ENCODE assay signal across 8 mouse cellular contexts in genomic region chr1:83038109-83038672, GRCm38 (mm10). TPM values are rescaled to one million over a fixed set of nuclear protein-coding genes. Genes with fewer than 3 reads are reported as not detected.
DNase-seq lines count a peak whose midpoint lies in the region; ATAC-seq and TF ChIP-seq lines count a peak whose summit lies in the region.

Slc19a3 (minus strand) TSS chr1:83038448.

- no peak for TF ChIP-seq CTCF in cortical plate, adult 2 months (IDR thresholded peaks at IDR 0.05; ENCODE audit: extremely low read depth, insufficient read depth, low read length)
- TF ChIP-seq CTCF in stomach, postnatal 0 days (IDR thresholded peaks at IDR 0.05; ENCODE audit: low read depth), result no peak

- peak; percentile 45 for DNase-seq in adrenal gland, adult 2 months
- DNase-seq in adrenal gland, postnatal 4 days (ENCODE audit: low spot score in 2 of 2), result no peak
- peak; percentile 78 for DNase-seq in heart, embryonic 10.5 days (ENCODE audit: low spot score)
- DNase-seq in kidney, adult 9 months, result peak; percentile 63
- DNase-seq in midbrain, embryonic 14.5 days, result peak; percentile 80
- peak; percentile 52 for DNase-seq in stomach, postnatal 0 days (ENCODE audit: low spot score)

- peak within 1 kb of the TSS; percentile 72 for H3K4me2 ChIP-seq in limb, embryonic 13.5 days (replicated peaks)
- H3K4me2 ChIP-seq in midbrain, embryonic 14.5 days (ENCODE audit: low read length), result peak within 1 kb of the TSS; percentile 73
- H3K4me2 ChIP-seq in stomach, postnatal 0 days (replicated peaks; ENCODE audit: low read depth), result peak within 1 kb of the TSS; percentile 75

- H3K36me3 ChIP-seq in heart, embryonic 10.5 days, result no peaks in the 10 kb centered on the region
- no peaks in the 10 kb centered on the region for H3K36me3 ChIP-seq in limb, embryonic 13.5 days
- H3K36me3 ChIP-seq in midbrain, embryonic 14.5 days (ENCODE audit: control insufficient read depth, insufficient read depth, low read length), result no peaks in the 10 kb centered on the region
- H3K36me3 ChIP-seq in stomach, postnatal 0 days (ENCODE audit: control insufficient read depth, insufficient read depth, low read length), result no peaks in the 10 kb centered on the region

- under 1% methylated on average over 25 of the region's 25 CpGs for WGBS in heart, embryonic 10.5 days
- WGBS in limb, embryonic 13.5 days, result under 1% methylated on average over 25 of the region's 25 CpGs
- under 1% methylated on average over 25 of the region's 25 CpGs for WGBS in midbrain, embryonic 14.5 days
- 1% methylated on average over 24 of the region's 25 CpGs for WGBS in stomach, postnatal 0 days

- H3K9ac ChIP-seq in limb, embryonic 13.5 days, result peak within 1 kb of the TSS; percentile 59
- H3K9ac ChIP-seq in midbrain, embryonic 14.5 days (replicated peaks; ENCODE audit: low read length), result peak within 1 kb of the TSS; percentile 48
- peak within 1 kb of the TSS; percentile 59 for H3K9ac ChIP-seq in stomach, postnatal 0 days (ENCODE audit: low read length)

- H3K9me3 ChIP-seq in heart, embryonic 10.5 days, result no peaks in the 10 kb centered on the region
- no peaks in the 10 kb centered on the region for H3K9me3 ChIP-seq in limb, embryonic 13.5 days
- H3K9me3 ChIP-seq in midbrain, embryonic 14.5 days (ENCODE audit: control insufficient read depth, low read length), result no peaks in the 10 kb centered on the region
- no peaks in the 10 kb centered on the region for H3K9me3 ChIP-seq in stomach, postnatal 0 days (ENCODE audit: control insufficient read depth, low read length)

- H3K4me1 ChIP-seq in cortical plate, adult 2 months (ENCODE audit: control insufficient read depth, insufficient read depth, low read length), result no peaks in the 10 kb centered on the region
- peaks cover 5% of the 10 kb centered on the region; the same call in 1 of the 2 replicates for H3K4me1 ChIP-seq in heart, embryonic 10.5 days
- peaks cover 13% of the 10 kb centered on the region for H3K4me1 ChIP-seq in limb, embryonic 13.5 days
- H3K4me1 ChIP-seq in midbrain, embryonic 14.5 days (ENCODE audit: control insufficient read depth, insufficient read depth, low read length), result 0 out of 2 replicates have a peak, but pooled peaks cover 3% of the 10 kb centered on the region
- H3K4me1 ChIP-seq in stomach, postnatal 0 days (replicated peaks; ENCODE audit: control insufficient read depth, insufficient read depth), result no peaks in the 10 kb centered on the region

- peak; percentile 54 for TF ChIP-seq POLR2A in cortical plate, adult 2 months (IDR thresholded peaks at IDR 0.05; ENCODE audit: extremely low read depth, insufficient read depth, low read length)

- peak; percentile 96 for ATAC-seq in limb, embryonic 13.5 days (ENCODE audit: low FRiP score, low read depth)
- ATAC-seq in midbrain, embryonic 14.5 days (ENCODE audit: low FRiP score, low TSS enrichment), result peak; percentile 84
- peak; percentile 61 for ATAC-seq in stomach, postnatal 0 days (ENCODE audit: low FRiP score, low TSS enrichment)

- peak within 1 kb of the TSS; percentile 38 for H3K4me3 ChIP-seq in cortical plate, adult 2 months (ENCODE audit: insufficient read depth, low read length)
- H3K4me3 ChIP-seq in heart, embryonic 10.5 days, result peak within 1 kb of the TSS; percentile 69
- peak within 1 kb of the TSS; percentile 49 for H3K4me3 ChIP-seq in limb, embryonic 13.5 days
- peak within 1 kb of the TSS; percentile 47 for H3K4me3 ChIP-seq in midbrain, embryonic 14.5 days (replicated peaks; ENCODE audit: low read depth, low read length)
- H3K4me3 ChIP-seq in stomach, postnatal 0 days (ENCODE audit: low read depth, low read length), result peak within 1 kb of the TSS; percentile 47

- H3K27me3 ChIP-seq in heart, embryonic 10.5 days (ENCODE audit: insufficient read depth, poor library complexity, severe bottlenecking), result no peaks in the 10 kb centered on the region
- no peaks in the 10 kb centered on the region for H3K27me3 ChIP-seq in limb, embryonic 13.5 days
- H3K27me3 ChIP-seq in midbrain, embryonic 14.5 days (ENCODE audit: control insufficient read depth, insufficient read depth, low read length), result no peaks in the 10 kb centered on the region; the same call in 1 of the 2 replicates
- H3K27me3 ChIP-seq in stomach, postnatal 0 days (ENCODE audit: control insufficient read depth, insufficient read depth, low read length), result no peaks in the 10 kb centered on the region

- peak within 1 kb of the TSS; percentile 72 for H3K27ac ChIP-seq in cortical plate, adult 2 months (ENCODE audit: insufficient read depth, low read length)
- H3K27ac ChIP-seq in heart, embryonic 10.5 days, result peak within 1 kb of the TSS; percentile 70
- peak within 1 kb of the TSS; percentile 34; the same call in 1 of the 2 replicates for H3K27ac ChIP-seq in limb, embryonic 13.5 days
- H3K27ac ChIP-seq in midbrain, embryonic 14.5 days (replicated peaks; ENCODE audit: low read depth, low read length), result no peak within 1 kb of the TSS
- H3K27ac ChIP-seq in stomach, postnatal 0 days (replicated peaks), result peak within 1 kb of the TSS; percentile 30; the same call in 1 of the 2 replicates

- no peak for TF ChIP-seq EP300 in stomach, postnatal 0 days (optimal IDR thresholded peaks at IDR 0.05)

RNA-seq across cellular contexts. Expression of gene Slc19a3, which starts in this region (rescaled TPM):
- total RNA-seq in adrenal gland, adult 2 months (2021), result under 1 TPM; 0.14 to 0.26 TPM
- 0.15 and 0.25 TPM in 2 replicates for polyA plus RNA-seq in adrenal gland, adult 2 months (2012; rRNA removed)
- under 1 TPM; 0.48 to 0.73 TPM for total RNA-seq in adrenal gland, postnatal 4 days (2021)
- 3.9 and 5.2 TPM in 2 replicates for polyA plus RNA-seq in cortical plate, adult 2 months (2012; rRNA removed)
- polyA plus RNA-seq in heart, embryonic 10.5 days (2016; fragmentation: Nextera tagmentation; extraction: Ambion mirVana), result 2.5 and 2.8 TPM in 2 replicates
- 0.38 and 0.43 TPM in 2 replicates for polyA plus RNA-seq in limb, embryonic 13.5 days (2015; fragmentation: Nextera tagmentation; extraction: Ambion mirVana)
- polyA plus RNA-seq in midbrain, embryonic 14.5 days (2014; fragmentation: Nextera tagmentation; extraction: Ambion mirVana), result 0.15 and 0.79 TPM in 2 replicates
- 0.34 and 0.45 TPM in 2 replicates for polyA plus RNA-seq in stomach, postnatal 0 days (2015; fragmentation: Nextera tagmentation; extraction: Ambion mirVana)

Comparison
In these comparisons a context has a peak if more than half of its experiments do, and no peak if none do; other contexts are left out.
1. Peak in DNase-seq in adrenal gland, adult 2 months; RNA of the gene not detected or under 1 TPM.
2. Peak in ATAC-seq, H3K4me3 ChIP-seq, H3K27ac ChIP-seq, H3K9ac ChIP-seq and H3K4me2 ChIP-seq in limb, embryonic 13.5 days; RNA of the gene not detected or under 1 TPM.
3. Peak in DNase-seq, ATAC-seq, H3K4me3 ChIP-seq, H3K9ac ChIP-seq and H3K4me2 ChIP-seq in midbrain, embryonic 14.5 days; RNA of the gene not detected or under 1 TPM.
4. Peak in DNase-seq, ATAC-seq, H3K4me3 ChIP-seq, H3K27ac ChIP-seq, H3K9ac ChIP-seq and H3K4me2 ChIP-seq in stomach, postnatal 0 days; RNA of the gene not detected or under 1 TPM.
5. DNase-seq: peak in heart, embryonic 10.5 days (single experiment) and kidney, adult 9 months (single experiment); none in adrenal gland, postnatal 4 days (0 of 2).
6. Peak in every context shown above with its lines, with median percentiles within 50 percentile points of each other: H3K4me3 ChIP-seq, ATAC-seq, H3K4me2 ChIP-seq and H3K9ac ChIP-seq.